8 mouse cellular contexts compared by ENCODE assay signal in genomic region chr13:23581408-23582218, GRCm38 (mm10). TPM values are rescaled to one million over a fixed set of nuclear protein-coding genes. Genes with fewer than 3 reads are reported as not detected.
DNase-seq lines count a peak whose midpoint lies in the region; ATAC-seq and TF ChIP-seq lines count a peak whose summit lies in the region.

TSS of gene Hist1h4d (plus strand) at chr13:23581598.

- H3K9me3 ChIP-seq in hindbrain, embryonic 14.5 days (ENCODE audit: control insufficient read depth, low read length): no peaks in the 10 kb centered on the region

- DNase-seq in Patski (ENCODE audit: low read depth, low spot score): peak; percentile 96
- peak; percentile 93 for DNase-seq in cerebellum, postnatal 25 days
- peak; percentile 97 to 99 for DNase-seq in frontal cortex, postnatal 25 days (ENCODE audit: low spot score in 2 of 2)
- DNase-seq in hindbrain, embryonic 14.5 days (ENCODE audit: low spot score): peak; percentile 100
- DNase-seq in left cerebral cortex, adult 11 months (ENCODE audit: low spot score): peak; percentile 95
- peak; percentile 95 to 99 for DNase-seq in lung, postnatal 4 days
- DNase-seq in retina, postnatal 7 days (ENCODE audit: low read depth, low spot score): peak; percentile 94
- peak; percentile 91 for DNase-seq in urinary bladder, adult 2 months (ENCODE audit: low spot score)

- ATAC-seq in Patski: peak; percentile 49
- peak; percentile 92 for ATAC-seq in hindbrain, embryonic 14.5 days (ENCODE audit: low FRiP score)

- in situ Hi-C loops in Patski (cut with MboI; ENCODE audit: low pct_unique_long_range_greater_than_20kb): loop anchor here (10.0 kb wide), 1 partner anchor 1547 kb away; the partner anchor contains the start of genes Hist1h2ah and Hist1h2bk

- no peaks in the 10 kb centered on the region for H3K27me3 ChIP-seq in Patski
- no peaks in the 10 kb centered on the region for H3K27me3 ChIP-seq in hindbrain, embryonic 14.5 days (ENCODE audit: control insufficient read depth, insufficient read depth, low read length)

- peak within 1 kb of the TSS; percentile 82 for H3K27ac ChIP-seq in hindbrain, embryonic 14.5 days

- peaks cover 33% of the 10 kb centered on the region for H3K4me1 ChIP-seq in hindbrain, embryonic 14.5 days (replicated peaks; ENCODE audit: control insufficient read depth, insufficient read depth, low read length)

- POLR2A ChIA-PET in Patski (lab: Charles Lee): interaction anchor here (0.6 to 2.4 kb wide), 10 partner anchors 9 to 1861 kb away, joined by 3 to 6 read pairs (median 4); partner anchors contain the start of genes Hist1h1e, Hist1h2ac, Hist1h2ae and Hist1h2bc

- TF ChIP-seq CTCF in Patski (IDR thresholded peaks at IDR 0.05): no peak

- no peaks in the 10 kb centered on the region for H3K36me3 ChIP-seq in hindbrain, embryonic 14.5 days (replicated peaks; ENCODE audit: control insufficient read depth, insufficient read depth)

- peak within 1 kb of the TSS; percentile 99 for H3K4me2 ChIP-seq in hindbrain, embryonic 14.5 days (replicated peaks)

- H3K4me3 ChIP-seq in hindbrain, embryonic 14.5 days (replicated peaks; ENCODE audit: low read length): peak within 1 kb of the TSS; percentile 45

- CTCF ChIA-PET in Patski (lab: Charles Lee): interaction anchor here (1.3 kb wide), 1 partner anchor 16 kb away, joined by 5 read pairs; no protein-coding TSS in a partner anchor

- peak within 1 kb of the TSS; percentile 70 for H3K9ac ChIP-seq in hindbrain, embryonic 14.5 days

- WGBS in hindbrain, embryonic 14.5 days: under 1% methylated on average over 43 of the region's 43 CpGs

RNA-seq across cellular contexts. Expression of gene Hist1h4d, which starts in this region (rescaled TPM):
- polyA plus RNA-seq in Patski (2021): 0.36 TPM
- polyA plus RNA-seq in hindbrain, embryonic 14.5 days (2014; fragmentation: Nextera tagmentation; extraction: Ambion mirVana): 29.1 and 37.2 TPM in 2 replicates
- polyA plus RNA-seq in urinary bladder, adult 2 months (2012; rRNA removed): 0.47 and 3.4 TPM in 2 replicates

Comparison
In these comparisons a context has a peak if more than half of its experiments do, and no peak if none do; other contexts are left out.
1. Peak in every context shown above with its lines: DNase-seq, ATAC-seq, H3K4me3 ChIP-seq and H3K27ac ChIP-seq.
2. Peak in DNase-seq and ATAC-seq in Patski; RNA of the gene not detected or under 1 TPM.